Comparison of ENCODE assay signal across 14 mouse cellular contexts in genomic region chr13:81790160-81790559, GRCm38 (mm10).
"Had no signal": no experiment of that assay in that cellular context is flagged by ENCODE, and none has a peak within 500 bp of the region (broad histone marks: within the 10 kb centered on the region; RNA-seq: fewer than 3 reads in every experiment).

No protein-coding gene starts in this region.

- ATAC-seq: forebrain, embryonic 13.5 days; forebrain, embryonic 14.5 days; forebrain, embryonic 15.5 days; forebrain, embryonic 16.5 days; forebrain, postnatal 0 days had no signal

- H3K4me2 ChIP-seq: embryonic facial prominence, embryonic 12.5 days; embryonic facial prominence, embryonic 13.5 days; embryonic facial prominence, embryonic 15.5 days; forebrain, embryonic 12.5 days; forebrain, embryonic 13.5 days; forebrain, embryonic 15.5 days had no signal

- H3K27me3 ChIP-seq: embryonic facial prominence, embryonic 12.5 days; embryonic facial prominence, embryonic 13.5 days; embryonic facial prominence, embryonic 15.5 days; forebrain, embryonic 12.5 days; forebrain, embryonic 13.5 days; forebrain, embryonic 15.5 days had no signal

- H3K27ac ChIP-seq: embryonic facial prominence, embryonic 10.5 days; embryonic facial prominence, embryonic 12.5 days; embryonic facial prominence, embryonic 13.5 days; embryonic facial prominence, embryonic 15.5 days; forebrain, embryonic 10.5 days; forebrain, embryonic 12.5 days; forebrain, embryonic 13.5 days; forebrain, embryonic 15.5 days; gastrocnemius, adult 2 months; heart, adult 2 months had no signal

- H3K9ac ChIP-seq: embryonic facial prominence, embryonic 12.5 days; embryonic facial prominence, embryonic 13.5 days; embryonic facial prominence, embryonic 15.5 days; forebrain, embryonic 12.5 days; forebrain, embryonic 13.5 days; forebrain, embryonic 15.5 days; forebrain, postnatal 0 days had no signal

- H3K4me3 ChIP-seq: embryonic facial prominence, embryonic 10.5 days; embryonic facial prominence, embryonic 12.5 days; embryonic facial prominence, embryonic 13.5 days; embryonic facial prominence, embryonic 15.5 days; erythroblast, embryonic 14.5 days; forebrain, embryonic 10.5 days; forebrain, embryonic 12.5 days; forebrain, embryonic 13.5 days; forebrain, embryonic 15.5 days; gastrocnemius, adult 2 months; heart, adult 2 months had no signal

- H3K9me3 ChIP-seq: embryonic facial prominence, embryonic 10.5 days; embryonic facial prominence, embryonic 12.5 days; embryonic facial prominence, embryonic 13.5 days; embryonic facial prominence, embryonic 15.5 days; forebrain, embryonic 10.5 days; forebrain, embryonic 12.5 days; forebrain, embryonic 13.5 days; forebrain, embryonic 15.5 days had no signal
